Mouse (Mus musculus): ENCODE measurements at regions not wholly inside any gene's neighbourhood (a gene's known extent, or its start where the extent isn't known, plus 50 kb on each side); places are given as distances from the start of the nearest gene placed in this dataset.
A peak's percentile ranks its signal among the peaks of the same experiment; 100 is the strongest.
"Not testable (repeated sequence)": the region's sequence is repeated elsewhere in the genome, so short reads cannot be mapped to it uniquely, and the experiment has no call there.

DNA sequence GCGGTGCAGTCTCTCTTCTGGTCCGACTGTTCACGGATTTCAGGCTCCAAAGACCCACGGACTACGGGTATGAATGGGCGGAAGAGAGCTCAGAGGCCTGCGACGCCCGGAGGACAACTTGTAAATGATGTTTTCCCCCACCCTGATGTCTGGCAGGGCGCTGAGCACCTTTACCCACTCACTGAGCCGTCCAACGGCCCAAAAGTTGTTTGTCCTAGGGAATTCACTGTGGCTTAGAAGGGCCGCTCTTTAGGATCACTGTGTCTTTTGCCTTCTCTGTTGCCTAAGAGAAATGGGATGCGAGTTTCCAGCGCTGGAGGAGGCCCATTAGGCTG lies 98.1 kb upstream of the Tspan5 start:
- WGBS, result 15% methylated on average over 15 of the region's 15 CpGs
- peak overlapping the region; percentile 70 for H3K4me2 ChIP-seq (replicated peaks; ENCODE audit: low read depth, low read length)
- H3K27me3 ChIP-seq (ENCODE audit: insufficient read depth, low read length), result no peaks in the 10 kb centered on the region
- peaks cover 15% of the 10 kb centered on the region for H3K4me1 ChIP-seq (ENCODE audit: insufficient read depth, low read length)
- peak; percentile 5; the same call in 1 of the 2 replicates for ATAC-seq (ENCODE audit: low FRiP score, low TSS enrichment)
- peak overlapping the region; percentile 38; the same call in 1 of the 2 replicates for H3K27ac ChIP-seq (ENCODE audit: low read length)
- no peaks in the 10 kb centered on the region for H3K36me3 ChIP-seq (ENCODE audit: insufficient read depth, low read length)
- H3K9me3 ChIP-seq (ENCODE audit: low read length), result peaks cover 4% of the 10 kb centered on the region; the same call in 1 of the 2 replicates
- H3K9ac ChIP-seq (replicated peaks; ENCODE audit: low read length), result peak overlapping the region; percentile 63
- peak overlapping the region; percentile 36 for H3K4me3 ChIP-seq (ENCODE audit: low read length)

GRCm38 (mm10) chr3:138644286-138644951 lies 97.6 kb upstream of the Tspan5 start:
- Histone ChIP-seq H3K9ac (replicated peaks; ENCODE audit: low read length) (peak overlapping the region; percentile 63), H3K36me3 (ENCODE audit: insufficient read depth, low read length) (no peaks in the 10 kb centered on the region), H3K4me3 (ENCODE audit: low read length) (peak overlapping the region; percentile 36), H3K4me2 (replicated peaks; ENCODE audit: low read depth, low read length) (peak overlapping the region; percentile 70), H3K9me3 (ENCODE audit: low read length) (peaks cover 4% of the 10 kb centered on the region; the same call in 1 of the 2 replicates), H3K27ac (ENCODE audit: low read length) (peak overlapping the region; percentile 38; the same call in 1 of the 2 replicates), H3K4me1 (ENCODE audit: insufficient read depth, low read length) (peaks cover 15% of the 10 kb centered on the region), H3K27me3 (ENCODE audit: insufficient read depth, low read length) (no peaks in the 10 kb centered on the region)
- peak; percentile 87 for ATAC-seq (ENCODE audit: low FRiP score, low TSS enrichment)
- WGBS, result 4% methylated on average over 19 of the region's 19 CpGs

GRCm38 (mm10) chr3:138645320-138645719 lies 96.7 kb upstream of the Tspan5 start:
- ATAC-seq (ENCODE audit: low FRiP score, low TSS enrichment), result peak; percentile 17; the same call in 1 of the 2 replicates
- H3K9ac ChIP-seq (replicated peaks; ENCODE audit: low read length), result no peak overlapping the region

DNA sequence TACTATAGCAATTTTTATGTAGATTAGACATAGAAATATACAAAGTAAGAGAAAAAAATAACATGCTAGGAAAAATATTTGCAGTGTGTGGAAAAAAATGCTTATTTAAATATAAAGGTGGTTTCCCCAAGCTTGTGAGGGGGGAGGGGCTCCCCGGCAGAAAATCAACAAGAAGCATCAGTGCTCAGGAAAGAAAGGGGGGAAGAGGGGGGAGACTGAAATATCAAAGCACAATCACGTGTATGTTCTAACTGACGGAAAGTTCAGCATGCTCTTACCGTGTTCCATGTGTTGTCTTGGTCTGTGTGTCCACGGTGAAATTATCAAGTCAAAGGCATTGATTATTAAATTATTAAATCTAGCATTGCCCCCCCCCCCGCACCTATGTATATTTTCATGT lies 92.3 kb upstream of the Tspan5 start:
- Histone ChIP-seq H3K27me3 (ENCODE audit: insufficient read depth, low read length) (no peaks in the 10 kb centered on the region), H3K9ac (replicated peaks; ENCODE audit: low read length) (no peak overlapping the region), H3K4me3 (ENCODE audit: low read length) (no peak overlapping the region), H3K27ac (ENCODE audit: low read length) (no peak overlapping the region), H3K4me1 (ENCODE audit: insufficient read depth, low read length) (peaks cover 3% of the 10 kb centered on the region; the same call in 1 of the 2 replicates), H3K9me3 (ENCODE audit: low read length) (peaks cover 5% of the 10 kb centered on the region; the same call in 1 of the 2 replicates), H3K4me2 (replicated peaks; ENCODE audit: low read depth, low read length) (no peak overlapping the region), H3K36me3 (ENCODE audit: insufficient read depth, low read length) (no peaks in the 10 kb centered on the region)
- 91% methylated on average over 6 of the region's 6 CpGs for WGBS
- no peak for ATAC-seq (ENCODE audit: low FRiP score, low TSS enrichment)

More at GRCm38 (mm10) chr3:138645320-138645719, 96.7 kb upstream of the Tspan5 start:
- Histone ChIP-seq H3K9me3 (ENCODE audit: low read length) (peaks cover 4% of the 10 kb centered on the region; the same call in 1 of the 2 replicates), H3K36me3 (ENCODE audit: insufficient read depth, low read length) (no peaks in the 10 kb centered on the region), H3K4me1 (ENCODE audit: insufficient read depth, low read length) (peaks cover 15% of the 10 kb centered on the region), H3K4me2 (replicated peaks; ENCODE audit: low read depth, low read length) (no peak overlapping the region), H3K4me3 (ENCODE audit: low read length) (no peak overlapping the region), H3K27me3 (ENCODE audit: insufficient read depth, low read length) (no peaks in the 10 kb centered on the region), H3K27ac (ENCODE audit: low read length) (no peak overlapping the region)
- 11% methylated on average over 3 of the region's 3 CpGs for WGBS

DNA sequence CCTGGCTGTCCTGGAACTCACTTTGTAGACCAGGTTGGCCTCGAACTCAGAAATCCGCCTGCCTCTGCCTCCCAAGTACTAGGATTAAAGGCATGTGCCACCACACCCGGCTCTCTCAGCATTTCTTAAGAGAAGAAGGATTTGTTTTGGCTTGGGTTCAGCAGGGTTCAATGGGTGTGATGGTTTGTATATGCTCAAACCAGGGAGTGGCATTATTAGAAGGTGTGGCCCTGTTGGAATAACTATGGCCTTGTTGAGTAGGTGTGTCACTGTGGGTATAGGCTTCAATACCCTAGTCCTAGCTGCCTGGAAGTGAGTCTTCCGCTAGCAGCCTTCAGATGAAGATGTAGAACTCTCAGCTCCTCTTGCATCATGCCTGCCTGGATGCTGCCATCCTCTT lies 91.3 kb upstream of the Tspan5 start:
- H3K4me1 ChIP-seq (ENCODE audit: insufficient read depth, low read length); H3K4me3 ChIP-seq (ENCODE audit: low read length); H3K27ac ChIP-seq (ENCODE audit: low read length); H3K4me2 ChIP-seq (replicated peaks; ENCODE audit: low read depth, low read length); H3K27me3 ChIP-seq (ENCODE audit: insufficient read depth, low read length); H3K36me3 ChIP-seq (ENCODE audit: insufficient read depth, low read length); H3K9me3 ChIP-seq (ENCODE audit: low read length); H3K9ac ChIP-seq (replicated peaks; ENCODE audit: low read length); ATAC-seq (ENCODE audit: low FRiP score, low TSS enrichment): not testable (repeated sequence)
- WGBS, result 89% methylated on average over 3 of the region's 4 CpGs

DNA sequence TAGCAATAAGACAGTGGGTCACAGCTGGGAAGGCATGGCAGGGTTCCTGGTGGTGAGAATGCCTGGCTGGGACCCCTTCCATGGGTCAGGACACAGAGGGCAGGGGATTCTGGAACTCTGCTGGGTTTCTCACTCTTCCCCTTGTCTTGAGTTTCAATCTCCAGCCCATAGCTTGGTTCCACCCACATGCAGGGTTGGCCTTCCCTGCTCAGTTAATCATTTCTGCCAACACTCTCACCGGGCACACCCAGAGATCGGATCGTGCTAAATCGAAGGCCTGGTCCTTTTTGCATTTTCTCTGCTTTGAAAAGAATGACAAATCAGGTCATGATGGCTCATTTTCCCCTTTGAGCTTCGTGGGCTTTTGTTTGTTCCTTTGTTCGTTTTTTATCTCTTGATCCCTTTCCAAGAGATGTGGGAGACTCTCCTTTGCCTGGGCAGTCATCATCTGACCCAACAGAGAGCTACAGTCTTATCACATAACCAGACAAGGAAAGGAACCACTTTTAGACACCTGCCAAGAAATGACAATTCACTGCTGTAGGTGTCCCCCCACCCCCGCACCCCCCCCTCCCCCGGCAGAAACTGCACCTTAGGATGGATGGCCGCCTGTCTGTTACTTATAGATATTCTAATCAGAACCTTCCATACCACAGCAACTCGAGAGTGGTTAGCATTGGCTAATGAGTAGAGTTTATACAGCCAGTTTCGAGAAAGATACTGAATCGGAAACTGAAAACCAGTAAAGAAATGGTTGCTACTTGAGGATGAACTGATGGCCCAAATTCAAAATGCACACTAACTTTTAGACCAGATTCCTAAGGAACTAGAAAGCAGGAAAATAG lies 90.4 kb upstream of the Tspan5 start:
- H3K9ac ChIP-seq (replicated peaks; ENCODE audit: low read length), result no peak overlapping the region
- no peaks in the 10 kb centered on the region for H3K27me3 ChIP-seq (ENCODE audit: insufficient read depth, low read length)
- H3K9me3 ChIP-seq (ENCODE audit: low read length), result peaks cover 12% of the 10 kb centered on the region; the same call in 1 of the 2 replicates
- H3K36me3 ChIP-seq (ENCODE audit: insufficient read depth, low read length), result no peaks in the 10 kb centered on the region
- H3K4me1 ChIP-seq (ENCODE audit: insufficient read depth, low read length), result no peaks in the 10 kb centered on the region
- no peak overlapping the region for H3K27ac ChIP-seq (ENCODE audit: low read length)
- 83% methylated on average over 12 of the region's 12 CpGs for WGBS
- no peak overlapping the region for H3K4me2 ChIP-seq (replicated peaks; ENCODE audit: low read depth, low read length)
- ATAC-seq (ENCODE audit: low FRiP score, low TSS enrichment), result no peak
- H3K4me3 ChIP-seq (ENCODE audit: low read length), result no peak overlapping the region

DNA sequence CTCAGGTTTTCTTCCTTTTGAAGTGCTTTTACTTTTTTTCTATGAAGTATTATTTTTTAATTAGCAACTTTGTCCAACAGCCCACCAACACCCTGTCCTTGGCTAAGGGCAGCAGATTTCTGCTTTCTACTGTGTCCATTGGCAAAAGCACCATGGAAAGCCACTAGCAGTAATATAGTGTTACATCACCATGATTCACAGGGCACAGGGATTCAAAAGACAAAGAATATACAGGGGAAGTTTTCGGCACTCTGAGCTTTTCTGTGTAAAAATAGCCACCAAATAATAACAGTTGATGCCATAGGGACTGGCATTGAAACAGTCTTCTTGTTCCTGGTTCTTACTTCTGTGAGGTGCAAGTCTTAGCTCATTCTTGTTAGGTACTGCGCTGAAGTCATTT lies 89.8 kb upstream of the Tspan5 start:
- no peaks in the 10 kb centered on the region for H3K4me1 ChIP-seq (ENCODE audit: insufficient read depth, low read length)
- no peak overlapping the region for H3K4me3 ChIP-seq (ENCODE audit: low read length)
- ATAC-seq (ENCODE audit: low FRiP score, low TSS enrichment), result no peak
- H3K4me2 ChIP-seq (replicated peaks; ENCODE audit: low read depth, low read length), result no peak overlapping the region
- 94% methylated on average over 2 of the region's 2 CpGs for WGBS
- H3K27ac ChIP-seq (ENCODE audit: low read length), result no peak overlapping the region
- H3K9ac ChIP-seq (replicated peaks; ENCODE audit: low read length), result no peak overlapping the region
- H3K36me3 ChIP-seq (ENCODE audit: insufficient read depth, low read length), result no peaks in the 10 kb centered on the region
- no peaks in the 10 kb centered on the region for H3K27me3 ChIP-seq (ENCODE audit: insufficient read depth, low read length)
- peaks cover 12% of the 10 kb centered on the region; the same call in 1 of the 2 replicates for H3K9me3 ChIP-seq (ENCODE audit: low read length)

GRCm38 (mm10) chr3:138652685-138653084 lies 89.3 kb upstream of the Tspan5 start:
- no peaks in the 10 kb centered on the region for H3K36me3 ChIP-seq (ENCODE audit: insufficient read depth, low read length)
- H3K9me3 ChIP-seq (ENCODE audit: low read length), result peaks cover 12% of the 10 kb centered on the region; the same call in 1 of the 2 replicates
- no peak overlapping the region for H3K9ac ChIP-seq (replicated peaks; ENCODE audit: low read length)
- no peak overlapping the region for H3K4me2 ChIP-seq (replicated peaks; ENCODE audit: low read depth, low read length)
- no peaks in the 10 kb centered on the region for H3K4me1 ChIP-seq (ENCODE audit: insufficient read depth, low read length)
- no peak overlapping the region for H3K4me3 ChIP-seq (ENCODE audit: low read length)
- WGBS, result 63% methylated on average over 4 of the region's 4 CpGs
- no peak overlapping the region for H3K27ac ChIP-seq (ENCODE audit: low read length)
- no peaks in the 10 kb centered on the region for H3K27me3 ChIP-seq (ENCODE audit: insufficient read depth, low read length)
- no peak for ATAC-seq (ENCODE audit: low FRiP score, low TSS enrichment)

- Histone ChIP-seq H3K4me3 (ENCODE audit: low read length) (no peak overlapping the region), H3K9me3 (ENCODE audit: low read length) (peaks cover 14% of the 10 kb centered on the region), H3K36me3 (ENCODE audit: insufficient read depth, low read length) (no peaks in the 10 kb centered on the region), H3K4me2 (replicated peaks; ENCODE audit: low read depth, low read length) (no peak overlapping the region), H3K9ac (replicated peaks; ENCODE audit: low read length) (no peak overlapping the region), H3K4me1 (ENCODE audit: insufficient read depth, low read length) (no peaks in the 10 kb centered on the region), H3K27me3 (ENCODE audit: insufficient read depth, low read length) (no peaks in the 10 kb centered on the region), H3K27ac (ENCODE audit: low read length) (no peak overlapping the region)
- ATAC-seq (ENCODE audit: low FRiP score, low TSS enrichment), result no peak
- WGBS, result 81% methylated on average over 13 of the region's 13 CpGs
Measured at GRCm38 (mm10) chr3:138653549-138654246, 88.3 kb upstream of the Tspan5 start.
